Mouse (Mus musculus): ENCODE measurements around the gene Btn1a1.

Gene Btn1a1

DNA sequence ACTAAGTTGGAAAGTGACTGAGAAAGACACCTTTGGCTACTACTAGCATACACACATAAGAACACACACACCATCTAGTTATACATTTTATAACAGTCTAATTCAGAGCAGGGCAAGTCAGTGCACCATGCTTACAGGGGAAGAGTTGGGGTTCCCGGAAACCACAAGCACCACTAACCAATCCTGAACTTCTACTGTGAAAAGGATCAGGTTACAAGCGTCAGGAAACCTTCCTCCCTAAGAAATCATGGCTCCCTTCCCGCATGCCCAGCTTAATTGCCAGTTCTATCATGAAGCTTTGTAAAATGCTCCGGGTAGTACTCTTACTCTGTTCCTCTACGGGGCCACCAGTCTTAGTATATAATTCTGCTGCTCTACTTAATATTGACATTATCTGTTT is 19.6 kb upstream of the Btn1a1 start:
- DNase-seq (ENCODE audit: low read depth, low spot score): no peak

DNA sequence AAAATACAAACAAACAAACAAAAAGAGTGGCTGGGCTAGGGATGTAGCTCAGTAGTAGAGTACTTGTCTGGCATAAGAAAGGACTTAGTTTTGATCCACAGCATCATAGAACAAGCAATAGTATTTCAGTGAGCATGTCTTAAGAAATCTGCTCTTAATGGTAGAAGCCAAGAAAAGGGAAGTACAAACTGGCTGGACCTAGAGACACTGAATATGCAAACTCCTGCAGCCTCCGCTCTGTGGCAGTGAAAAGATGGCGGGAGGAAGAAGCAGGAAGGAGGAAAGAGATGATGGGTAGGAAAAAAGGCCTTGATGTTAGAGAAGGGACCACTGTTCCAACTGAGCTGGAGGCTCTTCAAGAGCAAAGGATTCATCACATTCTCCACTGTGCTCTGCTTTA is 17.5 kb upstream of the Btn1a1 start:
- peak; percentile 27 for DNase-seq (ENCODE audit: low read depth, low spot score)

GRCm38 (mm10) chr13:23475658-23476057 is 10.0 kb upstream of the Btn1a1 start:
- DNase-seq (ENCODE audit: low read depth, low spot score): no peak

DNA sequence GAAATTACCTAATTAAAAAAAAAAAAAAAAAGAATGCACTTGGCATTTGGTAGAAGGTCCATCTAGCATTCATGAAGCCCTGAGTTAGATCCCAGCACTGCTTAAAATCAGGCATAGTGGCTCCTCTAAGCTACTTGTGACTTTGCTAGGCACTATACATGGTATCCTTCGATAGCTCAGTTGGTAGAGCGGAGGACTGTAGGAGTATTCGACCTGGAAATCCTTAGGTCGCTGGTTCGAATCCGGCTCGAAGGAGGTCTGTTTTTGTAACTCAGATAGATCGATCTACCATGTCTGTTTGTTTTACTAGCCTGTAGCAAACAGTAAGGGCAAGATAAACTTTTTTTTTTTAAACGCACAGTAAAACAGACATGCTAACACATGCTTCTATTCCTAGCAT is 1.2 kb upstream of the Btn1a1 start:
- DNase-seq (ENCODE audit: low read depth, low spot score): peak; percentile 88

- no peak for DNase-seq (ENCODE audit: low read depth, low spot score)
Measured at GRCm38 (mm10) chr13:23466306-23466705, 605 bp upstream of the Btn1a1 start.

DNA sequence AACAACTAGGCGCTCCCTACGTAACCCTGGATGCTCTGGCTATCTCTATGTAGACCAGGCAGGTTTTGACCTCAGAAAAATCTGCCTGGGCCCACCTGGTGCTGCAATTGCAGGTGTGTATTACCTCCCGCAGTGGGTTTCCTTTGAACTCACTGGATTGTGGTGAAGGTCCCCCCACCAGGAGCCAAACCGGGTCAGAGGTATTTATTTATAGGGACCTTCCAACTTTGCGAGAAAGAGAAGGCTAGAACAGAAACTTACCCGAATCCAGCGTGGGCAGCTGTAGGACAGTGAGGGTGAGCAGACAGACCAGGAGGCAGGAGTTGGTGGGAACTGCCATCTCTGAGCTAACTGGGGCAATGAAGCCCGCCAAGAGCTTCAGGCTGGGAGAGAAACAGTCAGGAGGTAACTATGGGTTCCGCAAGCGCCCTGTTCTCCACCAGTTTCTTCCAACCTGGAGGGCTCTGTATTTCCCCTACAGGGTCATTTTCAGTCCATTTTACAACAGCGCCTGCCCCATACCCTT is 797 bp downstream of the Btn1a1 start:
- peak; percentile 56 for DNase-seq (ENCODE audit: low read depth, low spot score)

GRCm38 (mm10) chr13:23464224-23464637 is 1.5 kb downstream of the Btn1a1 start:
- peak; percentile 49 for DNase-seq (ENCODE audit: low read depth, low spot score)

- peak; percentile 39 for DNase-seq (ENCODE audit: low read depth, low spot score)
Measured at GRCm38 (mm10) chr13:23463381-23464223, 2.1 kb downstream of the Btn1a1 start.

DNA sequence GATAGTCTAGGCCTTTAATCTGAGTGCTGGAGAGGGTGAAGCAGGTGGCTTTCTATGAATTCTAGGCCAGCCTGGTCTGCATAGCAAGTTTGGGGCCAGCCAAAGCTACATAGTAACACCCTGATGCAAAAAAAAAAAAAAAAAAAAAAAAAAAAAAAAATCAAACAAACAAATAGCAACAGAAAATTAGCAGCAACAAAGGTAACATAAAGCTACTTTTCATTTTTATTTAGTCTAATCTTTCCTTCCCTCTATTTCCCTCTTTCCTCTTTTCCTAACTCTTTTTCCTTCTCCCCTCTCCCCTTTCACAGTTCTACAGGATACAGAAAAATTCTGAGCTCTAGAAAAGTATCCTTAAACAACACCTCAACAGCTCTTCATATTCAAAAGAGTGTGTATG is 3.0 kb downstream of the Btn1a1 start:
- no peak for DNase-seq (ENCODE audit: low read depth, low spot score)

GRCm38 (mm10) chr13:23462063-23462462 is 3.6 kb downstream of the Btn1a1 start:
- DNase-seq (ENCODE audit: low read depth, low spot score): no peak

DNA sequence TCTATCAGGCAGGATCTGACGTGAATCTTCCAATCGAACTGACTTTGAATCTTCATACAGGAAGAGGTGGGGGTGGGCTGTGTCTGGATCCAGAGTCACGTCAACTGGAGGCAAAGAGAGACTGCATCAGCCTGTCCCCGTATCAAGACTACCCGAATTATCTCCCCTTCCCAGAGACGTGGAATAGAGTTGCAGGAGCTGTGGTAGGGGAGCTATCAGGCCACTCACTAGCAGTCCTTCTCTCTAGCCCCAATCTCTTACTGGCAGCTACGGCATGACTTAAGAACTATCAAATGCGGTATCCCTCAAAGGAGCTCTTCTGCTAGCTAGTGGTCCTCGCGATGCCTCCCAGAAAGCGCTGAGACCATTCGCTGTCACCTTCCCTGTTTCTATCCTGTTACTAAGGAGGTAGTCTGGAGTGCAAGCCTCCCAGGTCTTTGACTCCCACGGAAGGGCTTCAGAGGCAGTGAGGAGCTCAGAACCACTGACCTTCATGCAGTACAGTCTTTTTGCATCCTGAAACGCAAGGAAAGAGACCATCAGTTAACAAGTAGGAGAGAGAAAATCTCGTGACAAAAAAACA is 6.3 kb downstream of the Btn1a1 start:
- DNase-seq (ENCODE audit: low read depth, low spot score): no peak

DNA sequence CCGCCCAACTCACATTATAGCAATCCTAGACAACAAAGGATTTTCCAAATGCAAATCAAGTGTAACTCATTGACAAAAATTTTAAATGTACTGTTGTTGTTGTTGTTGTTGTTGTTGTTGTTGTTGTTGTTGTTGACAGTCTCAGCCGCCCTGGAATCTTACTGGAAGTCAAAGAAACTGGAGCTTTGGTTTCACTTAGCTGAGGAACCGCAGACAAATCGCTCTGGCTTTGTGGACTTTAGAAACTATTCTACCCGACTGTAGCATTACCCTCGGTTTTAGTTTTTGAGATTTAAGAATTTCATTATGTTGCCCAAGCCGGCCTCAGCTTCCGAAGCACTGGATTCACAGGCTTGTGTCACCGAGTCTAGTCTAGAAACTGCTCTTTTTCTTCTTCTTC is 11.8 kb downstream of the Btn1a1 start:
- DNase-seq (ENCODE audit: low read depth, low spot score): no peak

GRCm38 (mm10) chr13:23453362-23453862 is 12.3 kb downstream of the Btn1a1 start:
- peak; percentile 89 for DNase-seq (ENCODE audit: low read depth, low spot score)

- peak; percentile 91 for DNase-seq (ENCODE audit: low read depth, low spot score)
Measured at GRCm38 (mm10) chr13:23450398-23450797, 15.3 kb downstream of the Btn1a1 start.

DNA sequence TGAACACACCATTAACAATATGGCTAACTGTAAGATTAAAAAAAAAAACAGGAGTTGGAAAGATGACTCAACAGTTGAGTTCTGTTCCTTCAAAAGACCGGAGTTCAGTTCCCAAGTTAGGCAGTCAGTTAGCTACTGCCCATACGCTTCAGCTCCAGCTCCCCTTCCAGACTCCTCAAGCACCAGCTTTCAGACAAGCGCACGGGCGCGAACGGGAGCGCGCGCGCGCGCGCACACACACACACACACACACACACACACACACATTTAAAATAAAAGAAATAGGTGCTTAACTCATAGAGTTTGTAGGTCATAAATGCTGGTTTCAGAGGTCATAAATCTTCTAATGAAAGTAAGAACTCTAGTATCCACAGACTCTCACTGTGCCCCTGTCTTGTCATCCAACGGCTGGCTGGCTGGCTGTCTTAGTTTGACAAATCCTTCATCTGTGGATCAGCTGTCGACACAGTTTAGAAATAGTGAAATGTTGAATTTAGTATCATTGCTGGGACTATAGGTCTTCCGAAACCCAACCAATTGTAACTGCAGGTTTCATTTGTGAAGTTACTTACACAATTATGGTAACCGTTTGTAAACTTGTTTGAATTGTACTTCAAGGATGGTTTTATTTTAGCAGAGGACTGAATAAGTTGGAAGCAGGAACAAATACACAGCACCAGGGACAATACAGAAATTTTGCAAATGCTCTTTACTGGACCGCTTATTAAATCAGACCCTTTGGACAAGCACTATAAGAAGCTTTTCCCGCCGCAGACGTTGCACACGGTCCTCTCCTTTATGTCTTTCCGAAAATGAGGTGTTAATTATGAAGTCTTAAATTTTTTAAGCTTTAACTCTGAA is 16.2 kb downstream of the Btn1a1 start:
- DNase-seq (ENCODE audit: low read depth, low spot score): peak; percentile 84

GRCm38 (mm10) chr13:23448758-23449157 is 16.9 kb downstream of the Btn1a1 start:
- no peak for DNase-seq (ENCODE audit: low read depth, low spot score)

GRCm38 (mm10) chr13:23446498-23446952 is 19.2 kb downstream of the Btn1a1 start:
- DNase-seq (ENCODE audit: low read depth, low spot score): peak; percentile 90

DNA sequence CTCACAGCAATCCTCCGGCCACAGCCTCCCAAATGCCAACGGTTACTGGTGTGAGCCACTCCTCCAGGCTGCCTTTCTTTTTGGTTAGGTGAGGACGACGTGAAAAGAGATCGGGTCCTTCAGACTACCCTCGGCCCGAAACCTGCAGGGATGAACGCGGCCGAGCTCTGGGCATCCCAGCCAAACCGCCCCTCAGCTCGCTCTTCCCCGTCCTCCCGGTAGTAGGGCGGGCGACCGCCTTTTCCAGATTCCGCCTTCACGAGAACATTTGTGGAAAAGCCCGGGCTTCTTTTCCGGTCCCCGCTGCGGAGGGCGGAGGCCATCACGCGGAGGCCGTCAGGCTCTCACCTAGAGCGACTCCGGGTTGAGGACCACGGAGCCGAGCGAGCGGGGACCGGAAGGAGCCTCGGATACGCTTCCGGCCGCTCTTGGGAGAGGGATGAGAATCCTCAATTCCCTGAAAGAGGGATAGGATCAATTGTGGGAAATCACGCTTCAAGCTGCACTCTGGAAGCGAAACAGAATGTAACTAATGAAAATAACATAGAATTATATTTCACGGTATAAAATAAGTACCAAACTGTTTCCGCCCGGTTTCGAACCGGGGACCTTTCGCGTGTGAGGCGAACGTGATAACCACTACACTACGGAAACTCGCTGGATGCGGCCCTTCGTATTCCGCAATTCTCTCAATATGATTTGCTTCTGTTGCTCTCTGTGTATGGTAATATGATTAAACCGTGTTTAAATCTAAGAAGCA is 20.0 kb downstream of the Btn1a1 start:
- DNase-seq (ENCODE audit: low read depth, low spot score): peak; percentile 94

DNA sequence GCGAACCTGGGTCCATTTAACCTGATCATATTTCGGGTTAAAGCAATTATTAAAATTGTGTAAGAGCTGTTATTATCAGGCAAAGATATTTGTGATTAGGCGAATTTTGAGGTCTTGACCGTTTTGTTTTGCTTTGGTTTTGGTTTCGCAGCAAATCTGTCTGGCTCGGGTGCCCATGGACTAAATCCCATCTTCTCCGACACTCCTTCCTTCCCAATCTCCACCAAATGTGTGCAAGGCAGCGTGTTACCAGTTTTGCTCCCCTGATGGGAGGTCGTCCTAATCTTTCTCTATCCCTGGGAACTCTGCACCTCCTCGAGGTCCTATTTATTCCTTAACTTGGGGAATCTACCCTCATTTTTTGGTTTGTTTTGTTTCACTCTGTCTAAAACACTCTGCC is 20.5 kb downstream of the Btn1a1 start:
- DNase-seq (ENCODE audit: low read depth, low spot score): no peak

DNA sequence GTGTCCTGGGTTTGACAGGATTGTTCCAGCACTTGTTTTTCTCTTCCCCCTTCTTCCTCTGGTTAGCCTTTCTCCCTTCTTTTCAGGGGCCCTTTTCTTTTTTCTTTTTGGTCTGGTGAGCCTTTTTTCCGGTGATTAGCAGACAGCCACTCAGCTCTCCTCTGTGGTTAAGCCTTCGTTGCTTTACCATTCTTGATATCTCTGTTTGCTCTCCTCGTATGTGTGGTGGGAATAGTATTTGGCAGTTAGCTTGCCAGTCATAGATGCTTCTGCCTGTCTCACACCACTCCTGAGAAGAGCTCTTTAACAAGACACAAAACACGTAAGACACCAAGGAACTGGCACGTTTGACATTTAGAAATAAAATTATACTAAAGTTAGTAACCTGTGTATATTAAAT is 21.2 kb downstream of the Btn1a1 start:
- DNase-seq (ENCODE audit: low read depth, low spot score): no peak

DNA sequence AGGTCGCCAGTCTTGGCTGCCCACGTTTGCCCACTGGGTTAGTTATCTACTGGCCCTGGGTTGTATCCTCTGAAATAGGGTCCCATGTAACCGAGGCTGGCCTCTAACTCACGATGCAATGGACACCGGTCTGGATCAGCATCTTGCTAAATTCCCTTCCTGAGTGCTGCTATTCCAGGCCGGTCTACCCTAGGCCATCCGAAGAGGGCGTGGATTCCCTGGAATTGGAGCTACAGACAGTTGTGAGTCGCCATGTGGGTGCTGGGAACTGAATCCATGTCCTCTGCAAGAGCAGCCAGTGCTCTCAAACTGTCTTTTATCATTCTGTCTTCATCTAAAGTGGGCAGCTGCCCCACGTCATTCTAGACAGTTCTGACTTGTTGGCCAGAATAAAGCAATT is 25.8 kb downstream of the Btn1a1 start:
- DNase-seq (ENCODE audit: low read depth, low spot score): no peak
